Mouse (Mus musculus) bone marrow, adult 2 months (tissue): ENCODE measurements around the gene Pdzd11. TPM values are rescaled to one million over a fixed set of nuclear protein-coding genes. Genes with fewer than 3 reads are reported as not detected.
A peak's percentile ranks its signal among the peaks of the same experiment; 100 is the strongest.

Experiments used
- H3K27ac ChIP-seq: fragments of 200-500 bp; 2 replicates; pipeline ENCODE4 v1.5.1; 2012; ENCODE audit warnings: low read depth, mild to moderate bottlenecking, control low read depth, inconsistent platforms, low read length; ENCODE audit not compliant: control insufficient read depth, poor library complexity, insufficient read depth
- H3K4me1 ChIP-seq: fragments of 200-500 bp; 2 replicates; pipeline ENCODE4 v1.6.1; 2011; ENCODE audit warnings: low read length; ENCODE audit not compliant: control insufficient read depth, insufficient read depth
- H3K4me3 ChIP-seq: fragments of 200-500 bp; replicated peaks from 2 replicates; pipeline ENCODE3; 2011; ENCODE audit warnings: mild to moderate bottlenecking, low read depth, low read length, control low read depth; ENCODE audit not compliant: control insufficient read depth
- CTCF ChIP-seq: fragments of 200-500 bp; IDR thresholded peaks from 2 replicates; pipeline ENCODE4 v1.5.1; 2011; ENCODE audit warnings: low read length, control low read depth; ENCODE audit not compliant: control insufficient read depth, insufficient read depth
- POLR2A ChIP-seq: fragments of 200-500 bp; IDR thresholded peaks from 2 replicates; pipeline ENCODE4 v1.6.1; 2011; ENCODE audit warnings: low read depth, mild to moderate bottlenecking, control low read depth, low read length, borderline replicate concordance; ENCODE audit not compliant: control insufficient read depth
- WGBS: fragments of 180-500 bp; shearing (Covaris S2); methylation state at CpG from one replicate; pipeline ENCODE4 v1.1.7; 2018; 5-methylcytosine and 5-hydroxymethylcytosine counted together
- polyA plus RNA-seq: library from polyadenylated mRNA; stranded (reverse); fragments of >200 nt; gene quantifications from 2 replicates; pipeline ENCODE4 v1.2.4, GENCODE M21; 2011; ENCODE audit warnings: low replicate concordance; ENCODE audit not compliant: missing spikeins, insufficient read depth, insufficient read length

The Pdzd11 gene
- 18.2 and 18.9 TPM in 2 replicates for polyA plus RNA-seq

DNA sequence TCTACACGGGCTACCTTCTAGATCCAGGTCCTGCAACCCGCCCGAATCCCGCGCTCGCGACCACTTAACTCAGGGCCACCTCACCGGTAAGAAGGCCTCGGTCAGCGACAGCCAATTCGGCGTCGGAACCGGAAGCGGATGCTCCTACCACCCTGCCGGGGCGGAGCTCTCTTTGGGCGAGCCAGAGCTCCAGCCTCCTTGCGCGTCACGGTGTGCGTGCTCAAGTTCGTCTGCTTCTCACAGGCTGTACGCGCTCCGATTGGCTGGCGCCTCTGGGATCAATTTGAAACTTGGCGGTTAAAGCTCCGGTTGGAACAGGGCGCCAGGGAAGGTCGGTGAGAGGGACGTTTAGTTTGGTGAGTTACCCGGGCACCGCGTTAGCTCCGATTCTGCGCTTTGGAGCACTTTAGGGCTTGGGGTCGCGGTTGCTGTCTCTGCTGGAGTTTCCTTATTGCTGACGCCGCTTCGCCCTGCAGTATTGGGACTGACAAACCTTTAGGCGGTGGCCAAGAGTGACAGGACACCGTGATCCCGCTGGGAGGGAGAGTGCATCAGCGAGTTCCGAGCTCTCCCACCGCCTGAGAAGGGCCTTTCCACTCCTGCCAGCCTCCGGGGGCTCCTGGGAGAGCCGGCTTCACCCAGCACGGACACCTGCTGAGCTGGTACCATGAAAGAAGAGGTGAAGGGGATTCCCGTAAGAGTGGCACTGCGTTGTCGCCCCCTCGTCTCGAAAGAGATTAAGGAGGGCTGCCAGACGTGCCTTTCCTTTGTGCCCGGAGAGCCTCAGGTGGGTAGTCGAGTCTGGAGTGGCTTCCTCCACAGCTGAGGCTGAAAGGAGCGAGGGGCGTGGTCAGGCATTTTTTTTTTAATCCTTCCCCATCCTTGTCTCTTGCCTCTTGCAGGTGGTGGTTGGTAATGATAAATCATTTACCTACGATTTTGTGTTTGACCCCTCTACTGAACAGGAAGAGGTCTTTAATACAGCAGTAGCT is at the start of gene Pdzd11:
Pdzd11 (minus strand) TSS at position 767 of the 992 bp plus-strand sequence.
- TF ChIP-seq POLR2A (peak; percentile 74; the same call in 1 of the 2 replicates), CTCF (no peak)
- H3K27ac ChIP-seq: peak within 1 kb of the TSS; percentile 77
- WGBS: 13% methylated on average over 62 of the region's 62 CpGs

DNA sequence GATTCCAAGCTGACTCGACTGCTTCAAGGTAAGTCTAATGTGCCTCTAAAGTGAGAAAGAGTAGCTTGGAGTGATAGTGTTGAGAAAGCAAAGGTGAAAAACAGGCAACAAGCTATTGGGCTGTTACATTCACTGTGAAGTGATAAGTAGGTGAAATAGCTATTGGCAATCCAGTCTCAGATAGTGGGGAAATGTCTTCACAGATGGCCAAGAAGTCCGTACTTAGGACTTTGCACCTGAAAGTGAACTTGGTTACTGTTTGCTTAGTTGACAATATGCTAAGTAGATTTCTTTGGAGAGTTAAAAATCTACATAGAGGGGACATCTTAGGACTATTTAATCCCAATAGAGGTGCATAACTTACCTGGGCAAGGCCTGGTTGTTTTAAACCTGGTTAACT is 38.5 kb upstream of the Pdzd11 start:
- Histone ChIP-seq H3K4me1 (no peaks in the 10 kb centered on the region), H3K4me3 (no peak overlapping the region), H3K27ac (no peak overlapping the region)
- 87% methylated on average over 2 of the region's 2 CpGs for WGBS
- TF ChIP-seq CTCF (no peak), POLR2A (no peak)

More for the DNA sequence above, at the start of gene Pdzd11:
- Histone ChIP-seq H3K4me1 (no peaks in the 10 kb centered on the region), H3K4me3 (peak within 1 kb of the TSS; percentile 92)

DNA sequence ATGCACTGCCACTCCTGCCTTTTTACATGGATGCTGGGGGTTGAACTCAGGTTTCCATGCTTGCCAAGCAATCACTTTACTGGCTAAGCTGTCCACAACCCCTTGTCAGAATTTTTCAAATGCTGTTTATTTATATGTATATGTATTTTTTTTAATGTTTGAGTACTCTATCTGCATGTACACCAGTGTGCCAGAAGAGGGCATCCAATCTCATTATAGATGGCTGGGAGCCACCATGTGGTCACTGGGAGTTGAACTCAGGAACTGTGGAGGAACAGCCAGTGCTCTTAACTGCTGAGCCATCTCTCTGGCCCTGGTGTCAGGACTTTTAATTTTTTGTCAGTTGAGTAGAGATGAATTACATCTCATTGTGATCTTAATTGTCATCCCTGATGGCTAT is 26.5 kb upstream of the Pdzd11 start:
- TF ChIP-seq CTCF: no peak
- no peak for TF ChIP-seq POLR2A
- no peak overlapping the region for H3K4me3 ChIP-seq
- no peak overlapping the region for H3K27ac ChIP-seq
- H3K4me1 ChIP-seq: no peaks in the 10 kb centered on the region

DNA sequence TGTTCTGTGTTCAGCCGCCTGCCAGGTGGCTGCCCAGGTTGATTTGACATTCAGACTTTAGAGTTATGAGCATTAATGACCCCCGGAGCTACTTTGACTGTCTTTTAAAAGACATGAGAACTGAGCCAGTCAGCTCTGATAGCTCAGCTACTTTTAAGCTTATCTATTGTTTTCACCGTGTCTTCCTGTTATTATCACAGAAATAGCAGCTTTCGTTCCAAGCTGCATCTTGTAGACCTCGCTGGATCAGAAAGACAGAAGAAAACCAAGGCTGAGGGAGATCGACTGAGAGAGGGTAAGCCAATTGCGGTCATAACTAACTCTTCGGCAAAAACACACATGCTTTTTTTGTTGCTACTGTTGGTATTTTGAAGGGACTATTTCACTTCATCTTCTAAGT is 12.1 kb upstream of the Pdzd11 start:
- TF ChIP-seq CTCF: no peak
- no peak for TF ChIP-seq POLR2A
- 56% methylated on average over 8 of the region's 8 CpGs for WGBS
- no peak overlapping the region for H3K4me3 ChIP-seq

DNA sequence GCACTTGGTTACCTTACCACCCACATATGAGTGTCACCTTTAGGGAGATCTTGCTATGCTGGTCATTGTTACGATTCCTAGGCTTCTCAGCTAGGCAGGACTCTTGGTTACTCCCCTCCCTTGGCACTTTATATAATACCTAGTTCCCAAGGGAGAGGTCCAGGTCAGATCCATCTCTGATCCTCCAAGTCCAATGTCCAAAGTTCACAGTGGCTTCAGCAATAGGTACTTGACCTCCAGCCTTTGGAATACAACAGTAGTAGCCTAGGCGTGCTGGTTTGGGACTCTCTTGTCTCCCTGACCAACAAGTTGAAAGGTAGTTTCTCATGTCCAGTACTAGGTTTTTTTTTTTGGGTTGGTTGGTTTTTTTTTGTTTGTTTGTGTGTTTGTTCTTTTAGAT is 2.7 kb upstream of the Pdzd11 start:
- H3K27ac ChIP-seq: no peak overlapping the region
- TF ChIP-seq POLR2A: no peak
- 84% methylated on average over 2 of the region's 2 CpGs for WGBS
- H3K4me3 ChIP-seq: no peak overlapping the region
- H3K4me1 ChIP-seq: no peaks in the 10 kb centered on the region

More for the DNA sequence above, 12.1 kb upstream of the Pdzd11 start:
- Histone ChIP-seq H3K27ac (no peak overlapping the region), H3K4me1 (no peaks in the 10 kb centered on the region)

DNA sequence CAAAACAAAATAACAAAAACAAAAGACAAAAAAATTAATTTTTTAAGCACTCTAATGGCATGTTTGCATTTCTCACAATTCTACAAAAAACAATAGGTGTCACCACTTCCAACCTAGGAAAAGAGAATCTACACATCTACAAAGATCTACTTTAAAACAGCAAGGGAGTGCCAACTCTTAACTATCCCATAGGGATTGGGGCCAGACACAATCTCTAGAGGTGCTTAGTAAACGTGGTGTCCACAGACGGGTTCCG is 894 bp downstream of the Pdzd11 start, which contains the start of gene Kif4:
Kif4 (plus strand) TSS at position 192 of the 256 bp plus-strand sequence.
- H3K4me1 ChIP-seq: no peaks in the 10 kb centered on the region
- 16% methylated on average over 3 of the region's 3 CpGs for WGBS
- H3K27ac ChIP-seq: peak within 1 kb of the TSS; percentile 77
- TF ChIP-seq POLR2A: no peak
- no peak for TF ChIP-seq CTCF
- H3K4me3 ChIP-seq: peak within 1 kb of the TSS; percentile 92

DNA sequence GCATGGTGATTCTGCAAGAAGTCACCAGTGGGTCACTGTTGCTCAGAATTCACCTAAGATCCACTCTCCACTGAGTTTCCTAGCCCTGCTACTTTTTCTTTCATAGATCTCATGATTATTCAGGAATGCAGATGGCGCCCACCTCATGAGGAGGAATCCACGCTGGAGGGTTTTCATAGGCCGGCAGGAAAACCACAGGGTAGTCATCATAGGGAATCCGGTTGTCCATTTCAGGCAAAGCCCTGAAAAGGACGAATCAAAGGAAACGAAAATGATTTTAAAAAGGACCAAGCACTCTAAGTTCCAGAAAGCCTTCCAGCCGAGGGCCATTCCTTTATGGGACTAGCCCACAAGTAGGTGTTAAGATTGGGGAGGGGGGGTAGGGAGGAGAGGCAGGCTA is 1.2 kb downstream of the Pdzd11 start:
- TF ChIP-seq CTCF (no peak), POLR2A (no peak)
- H3K4me3 ChIP-seq: peak overlapping the region; percentile 34
- 18% methylated on average over 7 of the region's 7 CpGs for WGBS
- no peaks in the 10 kb centered on the region for H3K4me1 ChIP-seq
- H3K27ac ChIP-seq: no peak overlapping the region

DNA sequence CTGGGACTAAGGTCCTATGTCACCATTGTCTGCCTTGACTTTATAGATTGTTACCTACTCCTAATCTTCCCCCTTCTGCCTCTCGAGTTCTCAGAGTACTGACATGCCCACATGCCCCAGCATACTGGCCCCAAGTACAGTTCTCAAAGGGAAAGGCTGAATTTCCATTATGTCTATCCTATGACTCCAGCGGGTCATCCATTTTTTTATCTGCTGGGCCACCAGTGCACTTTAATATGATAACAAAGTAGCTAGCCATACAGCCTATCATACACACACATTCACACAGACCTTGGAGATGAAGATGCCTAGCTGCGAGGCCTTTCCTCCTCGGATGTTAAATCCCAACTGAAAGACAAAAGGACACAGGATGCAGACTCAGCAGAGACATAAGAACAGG is 2.1 kb downstream of the Pdzd11 start:
- H3K4me3 ChIP-seq: no peak overlapping the region
- TF ChIP-seq CTCF (no peak), POLR2A (no peak)

DNA sequence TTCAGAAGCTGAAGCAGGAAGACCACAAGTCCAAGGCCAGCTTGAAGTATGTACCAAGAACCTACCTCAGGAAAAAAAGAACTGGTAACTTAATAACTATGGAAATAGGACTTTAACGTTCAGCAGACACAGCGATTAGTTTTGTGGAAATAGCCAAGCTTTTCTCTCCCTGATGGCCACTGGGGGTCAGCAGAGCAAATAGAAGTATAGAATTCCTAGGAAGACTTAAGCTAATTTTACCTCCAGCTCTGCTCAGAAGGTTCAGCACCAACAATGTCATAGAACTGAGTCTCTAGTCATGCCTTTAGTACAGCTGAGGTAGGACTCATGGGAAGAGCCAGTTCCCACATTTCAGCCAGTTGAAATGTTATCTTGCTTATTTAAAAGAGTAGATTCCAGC is 5.0 kb downstream of the Pdzd11 start:
- 76% methylated on average over 2 of the region's 2 CpGs for WGBS
- Histone ChIP-seq H3K4me1 (no peaks in the 10 kb centered on the region), H3K27ac (no peak overlapping the region), H3K4me3 (no peak overlapping the region)
- TF ChIP-seq CTCF (no peak), POLR2A (no peak)

More for the DNA sequence above, 2.1 kb downstream of the Pdzd11 start:
- Histone ChIP-seq H3K27ac (no peak overlapping the region), H3K4me1 (no peaks in the 10 kb centered on the region)
- WGBS: 69% methylated on average over 4 of the region's 4 CpGs
